ENCODE assay signal across 20 mouse cellular contexts in the genomic region with DNA sequence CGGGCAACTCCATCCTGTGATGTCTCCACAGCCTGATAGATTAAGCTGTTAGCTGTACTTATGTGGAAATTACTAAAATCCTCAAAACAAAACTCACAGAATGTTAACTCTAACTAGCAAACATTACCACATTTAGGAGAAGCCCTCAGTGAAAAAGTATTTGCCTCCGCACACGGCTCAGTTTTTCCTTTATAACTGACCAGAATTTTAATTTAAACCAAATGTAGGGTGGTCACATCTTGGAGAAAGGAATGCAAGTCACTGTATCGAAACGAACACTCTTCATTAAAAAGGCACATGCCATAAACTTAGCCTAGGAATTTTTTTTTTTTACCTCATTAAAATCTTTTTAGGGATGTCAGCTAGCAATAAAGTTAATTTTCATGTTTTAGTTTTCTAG.
DNase-seq lines count a peak whose midpoint lies in the region; ATAC-seq and TF ChIP-seq lines count a peak whose summit lies in the region.
"Had no signal": no experiment of that assay in that cellular context is flagged by ENCODE, and none has a peak within 500 bp of the region (broad histone marks: within the 10 kb centered on the region; RNA-seq: fewer than 3 reads in every experiment).

No protein-coding gene starts in this region.

- 84% methylated on average over 5 of the region's 5 CpGs for WGBS in midbrain, embryonic 11.5 days
- 87% methylated on average over 5 of the region's 5 CpGs for WGBS in midbrain, embryonic 16.5 days
- WGBS in embryonic facial prominence, embryonic 14.5 days = 37% methylated on average over 5 of the region's 5 CpGs
- WGBS in limb, embryonic 14.5 days = 31% methylated on average over 5 of the region's 5 CpGs

- no peaks in the 10 kb centered on the region for H3K9me3 ChIP-seq in midbrain, embryonic 11.5 days (ENCODE audit: control insufficient read depth, low read length)
- H3K9me3 ChIP-seq in midbrain, embryonic 16.5 days (replicated peaks; ENCODE audit: control insufficient read depth, low read length, poor library complexity, severe bottlenecking) = no peaks in the 10 kb centered on the region
- no peaks in the 10 kb centered on the region for H3K9me3 ChIP-seq in embryonic facial prominence, embryonic 14.5 days (ENCODE audit: control insufficient read depth, low read length)
- no peaks in the 10 kb centered on the region for H3K9me3 ChIP-seq in limb, embryonic 14.5 days (ENCODE audit: control insufficient read depth, low read length)
- H3K9me3 ChIP-seq: forebrain, embryonic 12.5 days; G1E; heart, embryonic 12.5 days; hindbrain, embryonic 12.5 days had no signal

- H3K9ac ChIP-seq in midbrain, embryonic 11.5 days (ENCODE audit: low read length) = no peak overlapping the region
- H3K9ac ChIP-seq in midbrain, embryonic 16.5 days (ENCODE audit: low read depth, low read length) = no peak overlapping the region
- H3K9ac ChIP-seq in embryonic facial prominence, embryonic 14.5 days (ENCODE audit: low read depth, low read length) = no peak overlapping the region
- no peak overlapping the region for H3K9ac ChIP-seq in limb, embryonic 14.5 days (ENCODE audit: low read depth, low read length, severe bottlenecking)
- H3K9ac ChIP-seq: forebrain, embryonic 12.5 days; heart, embryonic 12.5 days; hindbrain, embryonic 12.5 days had no signal

- H3K4me1 ChIP-seq in midbrain, embryonic 11.5 days (ENCODE audit: control insufficient read depth, insufficient read depth, low read length) = no peaks in the 10 kb centered on the region
- H3K4me1 ChIP-seq in midbrain, embryonic 16.5 days (ENCODE audit: control insufficient read depth, insufficient read depth, low read length) = no peaks in the 10 kb centered on the region
- peaks cover 15% of the 10 kb centered on the region; the same call in 1 of the 2 replicates for H3K4me1 ChIP-seq in embryonic facial prominence, embryonic 14.5 days (ENCODE audit: control insufficient read depth, insufficient read depth, low read length)
- H3K4me1 ChIP-seq in limb, embryonic 14.5 days (ENCODE audit: control insufficient read depth, insufficient read depth, low read length) = peaks cover 3% of the 10 kb centered on the region; the same call in 1 of the 2 replicates
- H3K4me1 ChIP-seq: forebrain, embryonic 12.5 days; hindbrain, embryonic 12.5 days had no signal

- no peak for TF ChIP-seq POLR2A in limb, embryonic 14.5 days (IDR thresholded peaks at IDR 0.05; ENCODE audit: borderline replicate concordance, extremely low read depth, insufficient read depth, insufficient read length)

- H3K4me3 ChIP-seq in midbrain, embryonic 11.5 days (ENCODE audit: low read depth, low read length) = no peak overlapping the region
- H3K4me3 ChIP-seq in midbrain, embryonic 16.5 days (ENCODE audit: low read depth, low read length) = no peak overlapping the region
- H3K4me3 ChIP-seq in embryonic facial prominence, embryonic 14.5 days (ENCODE audit: low read depth, low read length) = no peak overlapping the region
- H3K4me3 ChIP-seq in limb, embryonic 14.5 days (replicated peaks; ENCODE audit: low read length) = no peak overlapping the region
- H3K4me3 ChIP-seq: forebrain, embryonic 12.5 days; heart, embryonic 12.5 days; hindbrain, embryonic 12.5 days had no signal

- H3K27ac ChIP-seq in midbrain, embryonic 11.5 days (ENCODE audit: low read depth, low read length) = no peak overlapping the region
- no peak overlapping the region for H3K27ac ChIP-seq in midbrain, embryonic 16.5 days (ENCODE audit: low read length)
- peak overlapping the region; percentile 34 for H3K27ac ChIP-seq in embryonic facial prominence, embryonic 14.5 days (replicated peaks; ENCODE audit: low read depth, low read length)
- H3K27ac ChIP-seq in limb, embryonic 14.5 days (replicated peaks; ENCODE audit: low read depth, low read length) = peak overlapping the region; percentile 45
- H3K27ac ChIP-seq: forebrain, embryonic 12.5 days; hindbrain, embryonic 12.5 days had no signal

- ATAC-seq in midbrain, embryonic 11.5 days (ENCODE audit: low FRiP score) = no peak
- no peak for ATAC-seq in midbrain, embryonic 16.5 days
- no peak for ATAC-seq in embryonic facial prominence, embryonic 14.5 days (ENCODE audit: low read depth)
- no peak for ATAC-seq in limb, embryonic 14.5 days (ENCODE audit: low FRiP score, low read depth)
- ATAC-seq: CD4-positive, CD25-positive, alpha-beta regulatory T cell, adult 4 months; forebrain, embryonic 16.5 days; hindbrain, embryonic 16.5 days had no signal

- DNase-seq in midbrain, embryonic 11.5 days (ENCODE audit: low spot score, missing footprints) = peak; percentile 51
- DNase-seq in embryonic facial prominence, embryonic 14.5 days (ENCODE audit: low spot score) = peak; percentile 60
- peak; percentile 65 for DNase-seq in limb, embryonic 14.5 days (ENCODE audit: low spot score)
- DNase-seq in cerebellum, adult 11 months = no peak
- DNase-seq in adrenal gland, adult (ENCODE audit: inconsistent age in 2 of 2, low spot score in 1 of 2) = no peak
- DNase-seq: adrenal gland, postnatal 14 days; B cell, adult 2 months; cerebellum, adult 18-20 months; cerebellum, adult 9-11 months; gastrocnemius, postnatal 25 days; heart, postnatal 4 days; kidney, adult 11 months had no signal

- H3K27me3 ChIP-seq in midbrain, embryonic 11.5 days (ENCODE audit: control insufficient read depth, insufficient read depth, low read length) = no peaks in the 10 kb centered on the region
- no peaks in the 10 kb centered on the region for H3K27me3 ChIP-seq in midbrain, embryonic 16.5 days (ENCODE audit: control insufficient read depth, insufficient read depth, low read depth, low read length)
- H3K27me3 ChIP-seq in embryonic facial prominence, embryonic 14.5 days (replicated peaks; ENCODE audit: control insufficient read depth, insufficient read depth, low read length) = no peaks in the 10 kb centered on the region
- no peaks in the 10 kb centered on the region for H3K27me3 ChIP-seq in limb, embryonic 14.5 days (ENCODE audit: control insufficient read depth, insufficient read depth, low read length)
- H3K27me3 ChIP-seq: forebrain, embryonic 12.5 days; heart, embryonic 12.5 days; hindbrain, embryonic 12.5 days had no signal

- H3K4me2 ChIP-seq in midbrain, embryonic 11.5 days = no peak overlapping the region
- no peak overlapping the region for H3K4me2 ChIP-seq in midbrain, embryonic 16.5 days (ENCODE audit: low read length)
- no peak overlapping the region for H3K4me2 ChIP-seq in embryonic facial prominence, embryonic 14.5 days (ENCODE audit: low read depth, low read length)
- H3K4me2 ChIP-seq in limb, embryonic 14.5 days (replicated peaks; ENCODE audit: low read depth, low read length, severe bottlenecking) = no peak overlapping the region; the same call in 1 of the 2 replicates
- H3K4me2 ChIP-seq: forebrain, embryonic 12.5 days; heart, embryonic 12.5 days; hindbrain, embryonic 12.5 days had no signal

- peaks cover 5% of the 10 kb centered on the region; the same call in 1 of the 2 replicates for H3K36me3 ChIP-seq in midbrain, embryonic 11.5 days (ENCODE audit: control insufficient read depth, insufficient read depth, low read length)
- peaks cover 42% of the 10 kb centered on the region for H3K36me3 ChIP-seq in midbrain, embryonic 16.5 days (ENCODE audit: control insufficient read depth, insufficient read depth, low read length)
- peaks cover 72% of the 10 kb centered on the region for H3K36me3 ChIP-seq in embryonic facial prominence, embryonic 14.5 days (ENCODE audit: control insufficient read depth, insufficient read depth, low read length)
- peaks cover 56% of the 10 kb centered on the region for H3K36me3 ChIP-seq in limb, embryonic 14.5 days (ENCODE audit: control insufficient read depth, insufficient read depth, low read length)
- H3K36me3 ChIP-seq: G1E had no signal

Comparison
In these comparisons a context has a peak if more than half of its experiments do, and no peak if none do; other contexts are left out.
1. DNase-seq: peak in midbrain, embryonic 11.5 days (single experiment), embryonic facial prominence, embryonic 14.5 days (single experiment) and limb, embryonic 14.5 days (single experiment); none in cerebellum, adult 11 months (single experiment) and adrenal gland, adult (0 of 2).
2. H3K27ac ChIP-seq: peak in embryonic facial prominence, embryonic 14.5 days (single experiment) and limb, embryonic 14.5 days (single experiment); none in midbrain, embryonic 11.5 days (single experiment) and midbrain, embryonic 16.5 days (single experiment).